Mouse (Mus musculus) C2C12 (cell line): ENCODE measurements around the gene Fst. TPM values are rescaled to one million over a fixed set of nuclear protein-coding genes. Genes with fewer than 3 reads are reported as not detected.

Experiments used
- H3K27me3 ChIP-seq: one replicate; pipeline ENCODE4 v1.6.1; 2011; ENCODE audit not compliant: control insufficient read depth, insufficient read depth, insufficient read length
- H3K36me3 ChIP-seq: one replicate; pipeline ENCODE4 v1.6.1; 2011; ENCODE audit not compliant: control insufficient read depth, insufficient read depth
- H3K4me3 ChIP-seq: one replicate; pipeline ENCODE4 v1.5.1; 2011; ENCODE audit warnings: mild to moderate bottlenecking, control low read depth; ENCODE audit not compliant: poor library complexity, insufficient read depth, severe bottlenecking
- H3K79me2 ChIP-seq: one replicate; pipeline ENCODE4 v1.6.1; 2011; ENCODE audit not compliant: control insufficient read depth, insufficient read depth
- H3K79me3 ChIP-seq: one replicate; pipeline ENCODE4 v1.6.1; 2011; ENCODE audit warnings: low read depth, control low read depth
- H3ac ChIP-seq: one replicate; pipeline ENCODE3; 2011; ENCODE audit warnings: low read depth; ENCODE audit not compliant: control insufficient read depth, insufficient read length
- CEBPB ChIP-seq: IDR thresholded peaks from one replicate; pipeline ENCODE4 v1.6.1; 2011; ENCODE audit warnings: low read depth, mild to moderate bottlenecking, control low read depth, moderate library complexity
- CTCF ChIP-seq: IDR thresholded peaks from one replicate; pipeline ENCODE4 v1.5.1; 2011; ENCODE audit not compliant: control insufficient read depth, insufficient read depth, insufficient read length
- FOSL1 ChIP-seq: IDR thresholded peaks from one replicate; pipeline ENCODE4 v1.8.0; 2011; ENCODE audit warnings: mild to moderate bottlenecking, low read length; ENCODE audit not compliant: poor library complexity, insufficient read depth, severe bottlenecking
- MAX ChIP-seq: IDR thresholded peaks from one replicate; pipeline ENCODE4 v1.6.1; 2011; ENCODE audit warnings: mild to moderate bottlenecking, control low read depth
- MYOD1 ChIP-seq: IDR thresholded peaks from one replicate; pipeline ENCODE4 v1.6.1; 2011; ENCODE audit warnings: low read depth; ENCODE audit not compliant: control insufficient read depth, insufficient read length
- MYOG ChIP-seq: IDR thresholded peaks from one replicate; pipeline ENCODE4 v1.6.1; 2011; ENCODE audit not compliant: control insufficient read depth, insufficient read length; ENCODE audit errors: extremely low read depth
- USF1 ChIP-seq: IDR thresholded peaks from one replicate; pipeline ENCODE4 v1.6.1; 2011; ENCODE audit warnings: low read depth, mild to moderate bottlenecking, control low read depth, moderate library complexity
- polyA plus RNA-seq: library from polyadenylated mRNA; unstranded; fragments of >200 nt; fragmentation: generic; extraction: Trizol; gene quantifications from one replicate; pipeline ENCODE4 v1.2.1, GENCODE M21; 2012; ENCODE audit warnings: missing spikeins

The Fst gene
- polyA plus RNA-seq, 1 experiment, result 10.9 TPM

GRCm38 (mm10) chr13:114466269-114466919, 7.6 kb upstream of the Fst start:
- no peaks in the 10 kb centered on the region for H3K79me3 ChIP-seq
- no peak overlapping the region for H3K4me3 ChIP-seq
- no peaks in the 10 kb centered on the region for H3K79me2 ChIP-seq
- H3ac ChIP-seq, result no peak overlapping the region
- no peaks in the 10 kb centered on the region for H3K27me3 ChIP-seq
- no peak for TF ChIP-seq MAX
- TF ChIP-seq MYOG, result no peak
- TF ChIP-seq CTCF, result no peak
- TF ChIP-seq FOSL1, result no peak
- TF ChIP-seq CEBPB, result no peak
- no peak for TF ChIP-seq MYOD1
- no peak for TF ChIP-seq USF1
- H3K36me3 ChIP-seq, result no peaks in the 10 kb centered on the region

GRCm38 (mm10) chr13:114465387-114465786, 6.6 kb upstream of the Fst start:
- Histone ChIP-seq H3K79me3 (no peaks in the 10 kb centered on the region), H3ac (no peak overlapping the region), H3K36me3 (no peaks in the 10 kb centered on the region), H3K4me3 (no peak overlapping the region), H3K79me2 (no peaks in the 10 kb centered on the region), H3K27me3 (no peaks in the 10 kb centered on the region)
- TF ChIP-seq CEBPB (no peak), FOSL1 (no peak), MYOG (no peak), MAX (no peak), USF1 (no peak), CTCF (no peak), MYOD1 (no peak)

- no peak overlapping the region for H3ac ChIP-seq
- no peaks in the 10 kb centered on the region for H3K79me3 ChIP-seq
- TF ChIP-seq MYOD1, result no peak
- no peak for TF ChIP-seq CEBPB
- TF ChIP-seq MYOG, result no peak
- TF ChIP-seq CTCF, result no peak
- no peak for TF ChIP-seq MAX
- TF ChIP-seq FOSL1, result no peak
- no peak for TF ChIP-seq USF1
- no peak overlapping the region for H3K4me3 ChIP-seq
- no peaks in the 10 kb centered on the region for H3K36me3 ChIP-seq
- no peaks in the 10 kb centered on the region for H3K27me3 ChIP-seq
- no peaks in the 10 kb centered on the region for H3K79me2 ChIP-seq
These were observed 6.1 kb upstream of the Fst start for GRCm38 (mm10) chr13:114464824-114465223.

DNA sequence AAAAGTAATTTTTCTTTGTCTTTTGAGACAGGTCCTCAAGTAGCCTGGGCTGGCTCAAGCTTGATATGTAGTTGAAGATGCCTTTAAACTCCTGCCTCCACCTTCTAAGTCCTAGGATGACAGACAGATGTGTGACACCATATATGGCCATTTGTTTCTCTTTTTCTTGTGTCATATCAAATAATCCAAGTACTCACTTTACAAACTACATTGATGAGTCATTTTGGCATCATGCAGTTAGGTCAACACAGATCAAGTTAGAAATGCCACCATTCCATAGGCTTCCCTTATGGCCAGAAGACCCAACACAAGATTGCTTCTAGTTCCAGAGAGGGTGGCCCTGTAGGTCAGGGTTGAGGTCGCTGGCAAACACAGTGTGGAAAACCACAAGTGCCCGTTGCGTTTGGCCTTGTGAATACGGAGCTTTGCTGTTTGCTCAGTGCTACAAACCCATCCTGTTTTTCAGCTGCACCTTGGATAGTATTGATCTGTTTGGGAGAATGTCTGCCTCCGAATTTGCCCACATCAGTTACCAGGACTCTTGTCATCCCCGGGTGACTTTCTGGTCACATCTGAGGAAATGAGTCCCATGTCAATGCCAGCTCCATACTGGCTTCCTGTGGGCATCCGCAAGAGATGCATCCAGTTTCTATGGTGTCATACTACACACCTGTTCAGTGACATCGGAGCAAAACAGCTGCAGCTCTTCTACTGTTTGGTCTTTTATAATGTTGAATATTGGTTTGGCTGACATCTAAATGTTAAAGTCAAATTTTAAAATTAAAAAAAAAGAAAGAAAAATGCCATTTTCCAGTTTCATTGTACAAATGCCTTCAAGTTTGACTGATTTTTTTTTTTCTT, 4.0 kb upstream of the Fst start:
- H3K79me2 ChIP-seq, result no peaks in the 10 kb centered on the region
- no peaks in the 10 kb centered on the region for H3K27me3 ChIP-seq
- no peak for TF ChIP-seq MAX
- TF ChIP-seq CEBPB, result no peak
- TF ChIP-seq MYOD1, result peak; percentile 82
- TF ChIP-seq MYOG, result no peak
- no peak for TF ChIP-seq CTCF
- no peak for TF ChIP-seq USF1
- peak; percentile 41 for TF ChIP-seq FOSL1
- no peaks in the 10 kb centered on the region for H3K36me3 ChIP-seq
- H3K79me3 ChIP-seq, result no peaks in the 10 kb centered on the region
- no peak overlapping the region for H3K4me3 ChIP-seq
- H3ac ChIP-seq, result no peak overlapping the region

GRCm38 (mm10) chr13:114460306-114460892, 1.6 kb upstream of the Fst start:
- H3K4me3 ChIP-seq, result peak overlapping the region; percentile 8
- TF ChIP-seq CTCF, result peak; percentile 11
- TF ChIP-seq USF1, result no peak
- no peak for TF ChIP-seq FOSL1
- TF ChIP-seq MAX, result no peak
- no peak for TF ChIP-seq MYOD1
- H3K36me3 ChIP-seq, result no peaks in the 10 kb centered on the region
- H3ac ChIP-seq, result no peak overlapping the region
- no peaks in the 10 kb centered on the region for H3K79me3 ChIP-seq
- no peaks in the 10 kb centered on the region for H3K79me2 ChIP-seq
- H3K27me3 ChIP-seq, result no peaks in the 10 kb centered on the region
